Mouse (Mus musculus) lung, adult 2 months (tissue): ENCODE measurements around the gene Chrna10.

Source experiments
- CTCF ChIP-seq: fragments of 200-500 bp; IDR thresholded peaks from 2 replicates; pipeline ENCODE4 v1.5.1; 2011; ENCODE audit warnings: mild to moderate bottlenecking, low read length, control low read depth; ENCODE audit not compliant: insufficient read depth
- POLR2A ChIP-seq: fragments of 200-500 bp; IDR thresholded peaks from 2 replicates; pipeline ENCODE4 v1.6.1; 2011; ENCODE audit warnings: low read depth, mild to moderate bottlenecking, control low read depth, low read length, borderline replicate concordance; ENCODE audit errors: extremely low read depth

DNA sequence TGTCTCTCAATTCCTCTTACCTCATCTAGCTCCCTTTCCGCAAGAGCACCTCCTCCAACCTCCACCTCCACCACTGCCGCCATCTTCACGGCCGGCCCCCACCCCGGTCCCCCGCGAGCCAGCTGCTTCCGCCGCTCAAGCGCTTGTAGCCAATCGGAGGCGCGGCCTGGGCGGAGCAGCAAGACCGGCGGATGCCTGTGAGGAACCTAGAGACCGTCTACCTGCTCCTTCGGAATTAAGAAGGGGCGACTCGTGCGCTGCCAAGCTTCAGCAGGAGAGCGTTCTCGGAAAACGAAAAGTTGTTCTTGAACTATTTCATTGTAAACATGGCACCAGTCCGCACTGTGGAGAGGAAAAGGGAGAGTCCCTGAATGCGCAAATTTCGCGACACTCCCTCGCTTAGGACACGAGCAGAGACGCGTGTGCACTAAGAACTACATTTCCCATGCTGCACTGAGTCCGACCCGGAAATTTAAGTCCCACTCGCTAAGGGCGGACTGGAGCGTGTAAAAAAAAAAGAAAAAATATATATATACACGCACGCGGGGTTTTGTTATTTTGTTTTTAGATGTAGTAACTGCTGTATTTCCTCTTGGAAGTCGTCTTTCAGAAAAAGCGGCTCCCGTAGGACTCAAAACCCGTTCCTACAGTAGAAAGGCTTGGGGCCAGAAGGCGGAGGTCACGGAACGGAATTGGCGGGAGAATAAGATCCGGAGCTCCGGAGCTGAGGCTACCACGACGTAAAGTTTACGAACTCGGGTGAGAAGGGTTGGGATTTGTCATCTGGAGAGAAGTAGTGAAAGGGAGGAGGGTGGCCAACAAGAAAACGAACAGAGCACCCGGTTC is 51.4 kb downstream of the Chrna10 start, which contains the start of the genes Rnf121, Xndc1 and Xntrpc:
- TF ChIP-seq CTCF (no peak), POLR2A (peak; percentile 54)
